In genomic region chr9:114933037-114933722, GRCm38 (mm10) we compare ENCODE assay signal across 8 mouse cellular contexts. TPM values are rescaled to one million over a fixed set of nuclear protein-coding genes. Genes with fewer than 3 reads are reported as not detected.
A peak's percentile ranks its signal among the peaks of the same experiment; 100 is the strongest.
DNase-seq lines count a peak whose midpoint lies in the region; ATAC-seq and TF ChIP-seq lines count a peak whose summit lies in the region.

No protein-coding gene starts in this region.

- peak; percentile 19 for DNase-seq in embryo, embryonic 10 days (ENCODE audit: low spot score)
- no peak for DNase-seq in embryo, embryonic 9.5 days (ENCODE audit: extremely low spot score)
- DNase-seq in testis, postnatal 14 days (ENCODE audit: low spot score), result no peak
- DNase-seq in layer of hippocampus, postnatal 14 days (ENCODE audit: low spot score in 2 of 2), result no peak

- TF ChIP-seq POLR2A in testis, adult 2 months (IDR thresholded peaks at IDR 0.05; ENCODE audit: control insufficient read depth, low read depth, low read length), result no peak

- no peaks in the 10 kb centered on the region for H3K36me3 ChIP-seq in testis, adult 2 months (ENCODE audit: control insufficient read depth, insufficient read depth, low read length)
- no peaks in the 10 kb centered on the region for H3K36me3 ChIP-seq in hindbrain, embryonic 15.5 days
- H3K36me3 ChIP-seq in midbrain, embryonic 13.5 days, result no peaks in the 10 kb centered on the region

- peak overlapping the region; percentile 90 for H3K4me3 ChIP-seq in testis, adult 2 months (ENCODE audit: control insufficient read depth, low read depth, low read length)
- peak overlapping the region; percentile 60 for H3K4me3 ChIP-seq in hindbrain, embryonic 15.5 days
- H3K4me3 ChIP-seq in midbrain, embryonic 13.5 days (replicated peaks), result peak overlapping the region; percentile 72

- no peak for TF ChIP-seq CTCF in testis, adult 2 months (IDR thresholded peaks at IDR 0.05; ENCODE audit: control insufficient read depth, insufficient read depth, insufficient replicate concordance, low read depth, low read length)

- H3K27ac ChIP-seq in testis, adult 2 months (ENCODE audit: control insufficient read depth, insufficient read depth, low read depth, low read length), result peak overlapping the region; percentile 72
- H3K27ac ChIP-seq in hindbrain, embryonic 15.5 days (replicated peaks), result peak overlapping the region; percentile 69
- peak overlapping the region; percentile 75 for H3K27ac ChIP-seq in midbrain, embryonic 13.5 days

- H3K4me2 ChIP-seq in hindbrain, embryonic 15.5 days, result peak overlapping the region; percentile 89
- peak overlapping the region; percentile 98 for H3K4me2 ChIP-seq in midbrain, embryonic 13.5 days (replicated peaks)

- no peaks in the 10 kb centered on the region for H3K27me3 ChIP-seq in testis, adult 2 months (ENCODE audit: control insufficient read depth, insufficient read depth, low read length)
- H3K27me3 ChIP-seq in hindbrain, embryonic 15.5 days, result no peaks in the 10 kb centered on the region
- H3K27me3 ChIP-seq in midbrain, embryonic 13.5 days, result no peaks in the 10 kb centered on the region

- peak; percentile 21 for ATAC-seq in hindbrain, embryonic 15.5 days (ENCODE audit: low FRiP score, low read depth)
- ATAC-seq in midbrain, embryonic 13.5 days, result peak; percentile 60
- no peak; the same call in 1 of the 2 replicates for ATAC-seq in monocyte, adult 5-6 weeks (replicated peaks; ENCODE audit: insufficient number of reproducible peaks, low FRiP score, low TSS enrichment, poor library complexity, severe bottlenecking)

- H3K9me3 ChIP-seq in hindbrain, embryonic 15.5 days, result no peaks in the 10 kb centered on the region
- no peaks in the 10 kb centered on the region for H3K9me3 ChIP-seq in midbrain, embryonic 13.5 days

- under 1% methylated on average over 45 of the region's 50 CpGs for WGBS in hindbrain, embryonic 15.5 days
- under 1% methylated on average over 50 of the region's 50 CpGs for WGBS in midbrain, embryonic 13.5 days

- H3K9ac ChIP-seq in hindbrain, embryonic 15.5 days, result peak overlapping the region; percentile 57
- H3K9ac ChIP-seq in midbrain, embryonic 13.5 days (replicated peaks), result peak overlapping the region; percentile 70

- H3K4me1 ChIP-seq in testis, adult 2 months (ENCODE audit: control insufficient read depth, insufficient read depth, low read length), result peaks cover 16% of the 10 kb centered on the region
- H3K4me1 ChIP-seq in hindbrain, embryonic 15.5 days (replicated peaks), result peaks cover 15% of the 10 kb centered on the region
- peaks cover 14% of the 10 kb centered on the region for H3K4me1 ChIP-seq in midbrain, embryonic 13.5 days (replicated peaks)

RNA-seq across cellular contexts. Expression of gene Gpd1l, which starts 0.6 kb away (rescaled TPM):
- 3.1 and 3.2 TPM in 2 replicates for polyA plus RNA-seq in testis, adult 2 months (2012; rRNA removed)
- polyA plus RNA-seq in hindbrain, embryonic 15.5 days (2015; fragmentation: Nextera tagmentation; extraction: Ambion mirVana), result 35.2 and 38.5 TPM in 2 replicates
- polyA plus RNA-seq in midbrain, embryonic 13.5 days (2015; fragmentation: Nextera tagmentation; extraction: Ambion mirVana), result 17.1 and 18.2 TPM in 2 replicates
- total RNA-seq in layer of hippocampus, postnatal 14 days (2021), result 10 to 100 TPM; 76.8 to 81.1 TPM
- 21.8 to 25.5 TPM (median 22.6 TPM) in 3 replicates for total RNA-seq in monocyte, adult 5-6 weeks (2017)

RNA-seq across cellular contexts. Expression of gene Osbpl10, which starts 45.2 kb away (rescaled TPM):
- 136 and 161 TPM in 2 replicates for polyA plus RNA-seq in testis, adult 2 months (2012; rRNA removed)
- polyA plus RNA-seq in hindbrain, embryonic 15.5 days (2015; fragmentation: Nextera tagmentation; extraction: Ambion mirVana), result 3.1 and 4.7 TPM in 2 replicates
- polyA plus RNA-seq in midbrain, embryonic 13.5 days (2015; fragmentation: Nextera tagmentation; extraction: Ambion mirVana), result 1.6 and 1.9 TPM in 2 replicates
- total RNA-seq in layer of hippocampus, postnatal 14 days (2021), result 10 to 100 TPM; 17.1 to 19.7 TPM
- total RNA-seq in monocyte, adult 5-6 weeks (2017), result not detected in 3 replicates

RNA-seq across cellular contexts. Expression of gene Rps27rt, which starts 49.4 kb away (rescaled TPM):
- polyA plus RNA-seq in testis, adult 2 months (2012; rRNA removed), result 19.3 and 25.9 TPM in 2 replicates
- 154 and 187 TPM in 2 replicates for polyA plus RNA-seq in hindbrain, embryonic 15.5 days (2015; fragmentation: Nextera tagmentation; extraction: Ambion mirVana)
- polyA plus RNA-seq in midbrain, embryonic 13.5 days (2015; fragmentation: Nextera tagmentation; extraction: Ambion mirVana), result 257 and 322 TPM in 2 replicates
- 10 to 100 TPM; 19.4 to 27.4 TPM for total RNA-seq in layer of hippocampus, postnatal 14 days (2021)
- total RNA-seq in monocyte, adult 5-6 weeks (2017), result 146 to 287 TPM (median 257 TPM) in 3 replicates

Comparison
In these comparisons a context has a peak if more than half of its experiments do, and no peak if none do; other contexts are left out.
1. RNA of gene Osbpl10, which starts 45.2 kb away (polyA plus RNA-seq): 136 to 161 TPM in testis, adult 2 months; 3.1 to 4.7 TPM in hindbrain, embryonic 15.5 days and 1.6 to 1.9 TPM in midbrain, embryonic 13.5 days; every median in the first group is over 10 times any median in the second.
2. Peak in every context shown above with its lines, with median percentiles within 50 percentile points of each other: H3K27ac ChIP-seq and H3K4me3 ChIP-seq.